Mouse (Mus musculus) CH12.LX (cell line): Measurements from ENCODE around the gene Tceal5.

Experiments used
- ETS1 ChIP-seq: conservative IDR thresholded peaks from 2 replicates; pipeline ENCODE4 v1.6.1; 2012; ENCODE audit warnings: low read depth, mild to moderate bottlenecking, inconsistent platforms, low read length, improper control_type of control experiment, moderate library complexity
- GABPA ChIP-seq: IDR thresholded peaks from 2 replicates; pipeline ENCODE4 v1.6.1; 2012; ENCODE audit warnings: low read depth, low read length, improper control_type of control experiment, inconsistent platforms; ENCODE audit not compliant: insufficient replicate concordance

- TF ChIP-seq ETS1 (no peak), GABPA (no peak)
Measured at GRCm38 (mm10) chrX:136195193-136195944, 8.3 kb downstream of the Tceal5 start.
